Mouse (Mus musculus): ENCODE data around the gene Krtap28-10.

Krtap28-10 gene

GRCm38 (mm10) chr1:83042380-83042779, at the start of gene Krtap28-10:
Gene Krtap28-10, minus strand, starts transcription at chr1:83042480.
- TF ChIP-seq GATA4 (IDR thresholded peaks at IDR 0.05; ENCODE audit: insufficient replicate concordance, low read length), result no peak

GRCm38 (mm10) chr1:83091268-83091667, 49.0 kb upstream of the Krtap28-10 start:
- no peak for TF ChIP-seq GATA4 (IDR thresholded peaks at IDR 0.05; ENCODE audit: insufficient replicate concordance, low read length)

GRCm38 (mm10) chr1:83084790-83085189, 42.5 kb upstream of the Krtap28-10 start:
- no peak for TF ChIP-seq GATA4 (IDR thresholded peaks at IDR 0.05; ENCODE audit: insufficient replicate concordance, low read length)

- no peak for TF ChIP-seq GATA4 (IDR thresholded peaks at IDR 0.05; ENCODE audit: insufficient replicate concordance, low read length)
These were observed 34.7 kb upstream of the Krtap28-10 start for GRCm38 (mm10) chr1:83077016-83077415.

- no peak for TF ChIP-seq GATA4 (IDR thresholded peaks at IDR 0.05; ENCODE audit: insufficient replicate concordance, low read length)
These were observed 34.1 kb upstream of the Krtap28-10 start for GRCm38 (mm10) chr1:83076190-83076917.

GRCm38 (mm10) chr1:83075526-83076189, 33.4 kb upstream of the Krtap28-10 start:
- TF ChIP-seq GATA4 (IDR thresholded peaks at IDR 0.05; ENCODE audit: insufficient replicate concordance, low read length), result no peak

GRCm38 (mm10) chr1:83067205-83067604, 24.9 kb upstream of the Krtap28-10 start:
- TF ChIP-seq GATA4 (IDR thresholded peaks at IDR 0.05; ENCODE audit: insufficient replicate concordance, low read length), result no peak

GRCm38 (mm10) chr1:83066577-83066976, 24.3 kb upstream of the Krtap28-10 start:
- no peak for TF ChIP-seq GATA4 (IDR thresholded peaks at IDR 0.05; ENCODE audit: insufficient replicate concordance, low read length)

- TF ChIP-seq GATA4 (IDR thresholded peaks at IDR 0.05; ENCODE audit: insufficient replicate concordance, low read length), result no peak
These were observed 22.6 kb upstream of the Krtap28-10 start for GRCm38 (mm10) chr1:83064851-83065250.

GRCm38 (mm10) chr1:83060643-83061042, 18.4 kb upstream of the Krtap28-10 start, which contains the start of gene Krtap28-13:
Gene Krtap28-13, plus strand, starts transcription at chr1:83060930.
- TF ChIP-seq GATA4 (IDR thresholded peaks at IDR 0.05; ENCODE audit: insufficient replicate concordance, low read length), result no peak

GRCm38 (mm10) chr1:83059278-83059677, 17.0 kb upstream of the Krtap28-10 start, which contains the start of gene A030005K14Rik:
Gene A030005K14Rik, minus strand, starts transcription at chr1:83059378.
- TF ChIP-seq GATA4 (IDR thresholded peaks at IDR 0.05; ENCODE audit: insufficient replicate concordance, low read length), result no peak

- no peak for TF ChIP-seq GATA4 (IDR thresholded peaks at IDR 0.05; ENCODE audit: insufficient replicate concordance, low read length)
These were observed 16.2 kb upstream of the Krtap28-10 start for GRCm38 (mm10) chr1:83058481-83058880.

- no peak for TF ChIP-seq GATA4 (IDR thresholded peaks at IDR 0.05; ENCODE audit: insufficient replicate concordance, low read length)
These were observed 2.7 kb upstream of the Krtap28-10 start, which contains the start of gene Gm47969 for GRCm38 (mm10) chr1:83044882-83045427. Gene Gm47969, plus strand, starts transcription at chr1:83044932.

- TF ChIP-seq GATA4 (IDR thresholded peaks at IDR 0.05; ENCODE audit: insufficient replicate concordance, low read length), result no peak
These were observed 3.2 kb downstream of the Krtap28-10 start for GRCm38 (mm10) chr1:83039080-83039479.

GRCm38 (mm10) chr1:83038109-83038672, 4.1 kb downstream of the Krtap28-10 start, which contains the start of gene Slc19a3:
Gene Slc19a3, minus strand, starts transcription at chr1:83038448.
- TF ChIP-seq GATA4 (IDR thresholded peaks at IDR 0.05; ENCODE audit: insufficient replicate concordance, low read length), result no peak

Data from liver, adult (tissue).